In genomic region chr17:44863165-44863564, GRCm38 (mm10) we compare ENCODE assay signal across 15 mouse cellular contexts.
"Had no signal": no experiment of that assay in that cellular context is flagged by ENCODE, and none has a peak within 500 bp of the region (broad histone marks: within the 10 kb centered on the region; RNA-seq: fewer than 3 reads in every experiment).

No protein-coding gene starts in this region.

- DNase-seq: gastrocnemius, postnatal 14 days; gastrocnemius, postnatal 36 days; heart, adult 11 months; heart, adult 2 months; heart, postnatal 14 days; heart, postnatal 36 days; kidney, adult 11 months; kidney, adult 2 months; kidney, adult 9 months; kidney, postnatal 14 days; kidney, postnatal 36 days; left cerebral cortex, postnatal 4 days had no signal

- ATAC-seq: hindbrain, postnatal 0 days; intestine, embryonic 16.5 days; liver, embryonic 12.5 days had no signal
